Mouse (Mus musculus) hindbrain, embryonic 11.5 days (tissue): ENCODE results near the gene Rab3gap1. TPM values are rescaled to one million over a fixed set of nuclear protein-coding genes. Genes with fewer than 3 reads are reported as not detected.

Experiments used
- polyA plus RNA-seq: library from polyadenylated mRNA; unstranded; fragments of >200 nt; fragmentation: Nextera tagmentation; extraction: Ambion mirVana; gene quantifications from 2 replicates; pipeline ENCODE4 v1.2.1, GENCODE M21; 2014

Gene Rab3gap1
- polyA plus RNA-seq, 1 experiment from 2014 or later = 15.3 TPM

Other genes starting within 250 kb of the Rab3gap1 start
- gene Tmem163, start 189.2 kb upstream of the Rab3gap1 start, polyA plus RNA-seq = 34.1 and 36.2 TPM in 2 replicates
- 0.17 and 0.37 TPM in 2 replicates for gene Acmsd, start 139.4 kb upstream of the Rab3gap1 start, polyA plus RNA-seq
- 94.1 and 123 TPM in 2 replicates for gene Ccnt2, start 94.6 kb upstream of the Rab3gap1 start, polyA plus RNA-seq
- 0.47 and 0.94 TPM in 2 replicates for gene Map3k19, start 13.7 kb upstream of the Rab3gap1 start, polyA plus RNA-seq
- gene Zranb3, start 234.3 kb downstream of the Rab3gap1 start, polyA plus RNA-seq = 11.3 and 12.7 TPM in 2 replicates
- gene R3hdm1, start 234.5 kb downstream of the Rab3gap1 start, polyA plus RNA-seq = 91.8 and 114 TPM in 2 replicates